Mouse (Mus musculus) forebrain, postnatal 0 days (tissue): ENCODE data around the gene Drg2. TPM values are rescaled to one million over a fixed set of nuclear protein-coding genes. Genes with fewer than 3 reads are reported as not detected.
A peak's percentile ranks its signal among the peaks of the same experiment; 100 is the strongest.

ENCODE experiments used
- ATAC-seq: fragments of 200-750 bp; cut with Nextera tagmentation; 2 replicates; pipeline ENCODE4 v1.8.0; 2017; ENCODE audit warnings: mild to moderate bottlenecking, moderate library complexity
- DNase-seq: peaks from one replicate; pipeline ENCODE4 v3.0.0-alpha.2; 2015
- H3K27ac ChIP-seq: fragments of 300-500 bp; sonication (generic); 2 replicates; pipeline ENCODE4 v1.5.1; 2014; ENCODE audit warnings: low read depth, mild to moderate bottlenecking, antibody characterized with exemption, low read length, moderate library complexity, mixed read lengths
- H3K27me3 ChIP-seq: fragments of 300-500 bp; sonication (generic); 2 replicates; pipeline ENCODE4 v1.6.1; 2014; ENCODE audit warnings: mild to moderate bottlenecking, low read length, mixed read lengths; ENCODE audit not compliant: insufficient read depth
- H3K36me3 ChIP-seq: fragments of 300-500 bp; sonication (generic); 2 replicates; pipeline ENCODE4 v1.6.1; 2014; ENCODE audit warnings: mild to moderate bottlenecking, moderate library complexity; ENCODE audit not compliant: insufficient read depth
- H3K4me1 ChIP-seq: fragments of 300-500 bp; sonication (generic); 2 replicates; pipeline ENCODE4 v1.6.1; 2014; ENCODE audit warnings: antibody characterized with exemption; ENCODE audit not compliant: insufficient read depth
- H3K4me2 ChIP-seq: fragments of 300-500 bp; sonication (generic); 2 replicates; pipeline ENCODE4 v1.6.1; 2014; ENCODE audit warnings: low read depth, mild to moderate bottlenecking, moderate library complexity
- H3K4me3 ChIP-seq: fragments of 300-500 bp; sonication (generic); 2 replicates; pipeline ENCODE4 v1.5.1; 2014; ENCODE audit warnings: low read depth, low read length, mixed read lengths
- H3K9ac ChIP-seq: fragments of 300-500 bp; sonication (generic); 2 replicates; pipeline ENCODE4 v1.6.1; 2014; ENCODE audit warnings: mild to moderate bottlenecking
- H3K9me3 ChIP-seq: fragments of 300-500 bp; sonication (generic); 2 replicates; pipeline ENCODE4 v1.6.1; 2016; ENCODE audit warnings: low read length
- CTCF ChIP-seq: sonication (generic); IDR thresholded peaks from 2 replicates; pipeline ENCODE4 v1.5.1; 2016; ENCODE audit warnings: antibody characterized with exemption, control low read depth, low read depth
- WGBS: fragments of 180-500 bp; shearing (Covaris S2); extraction: QIAGEN DNeasy Blood & Tissue Kit; methylation state at CpG from one replicate; pipeline ENCODE4 v1.1.7; 2014; 5-methylcytosine and 5-hydroxymethylcytosine counted together
- polyA plus RNA-seq: library from polyadenylated mRNA; unstranded; fragments of >200 nt; fragmentation: Nextera tagmentation; extraction: Ambion mirVana; gene quantifications from 2 replicates; pipeline ENCODE4 v1.2.1, GENCODE M21; 2015
- total RNA-seq: library from RNA; depleted of rRNA; stranded (reverse); fragments of >200 nt; gene quantifications from 2 replicates; pipeline ENCODE4 v1.2.3, GENCODE M21; 2014; rRNA removed

The Drg2 gene
- total RNA-seq (78.1 and 82.6 TPM in 2 replicates), polyA plus RNA-seq (79.3 and 83.8 TPM in 2 replicates)

DNA sequence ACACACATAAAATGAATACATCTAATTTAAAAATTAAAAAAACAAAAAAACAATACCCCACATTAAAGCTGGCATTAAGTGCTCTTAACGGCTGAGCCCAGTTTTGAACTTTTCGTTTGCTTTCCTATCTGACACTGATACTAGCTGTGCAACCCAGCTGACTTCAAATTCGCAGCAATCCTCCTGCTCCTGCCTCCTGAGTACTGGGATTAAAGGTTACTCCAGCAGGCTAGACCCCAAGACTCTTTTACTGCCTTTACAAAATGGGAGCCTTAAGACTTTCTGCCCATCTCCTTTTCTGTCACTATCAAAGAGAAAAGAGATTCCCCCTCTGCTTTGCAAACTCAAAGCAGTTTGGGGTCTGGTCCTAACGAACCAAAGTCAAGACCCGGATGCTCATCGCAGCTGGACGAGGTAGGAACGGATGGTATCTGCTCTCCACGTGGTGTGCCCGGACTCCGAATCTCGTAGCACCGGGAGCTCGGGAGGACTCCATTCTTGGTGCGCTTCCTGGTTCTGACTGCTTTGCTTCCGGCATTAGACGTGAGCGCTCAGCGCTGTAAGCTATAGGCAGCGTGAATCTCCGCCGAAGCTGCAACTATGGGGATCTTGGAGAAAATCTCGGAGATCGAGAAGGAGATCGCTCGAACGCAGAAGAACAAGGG, at the start of gene Drg2:
Gene Drg2 (plus strand): TSS at position 512 of the 665 bp plus-strand sequence.
- 5% methylated on average over 27 of the region's 27 CpGs for WGBS
- peak; percentile 97 for DNase-seq

DNA sequence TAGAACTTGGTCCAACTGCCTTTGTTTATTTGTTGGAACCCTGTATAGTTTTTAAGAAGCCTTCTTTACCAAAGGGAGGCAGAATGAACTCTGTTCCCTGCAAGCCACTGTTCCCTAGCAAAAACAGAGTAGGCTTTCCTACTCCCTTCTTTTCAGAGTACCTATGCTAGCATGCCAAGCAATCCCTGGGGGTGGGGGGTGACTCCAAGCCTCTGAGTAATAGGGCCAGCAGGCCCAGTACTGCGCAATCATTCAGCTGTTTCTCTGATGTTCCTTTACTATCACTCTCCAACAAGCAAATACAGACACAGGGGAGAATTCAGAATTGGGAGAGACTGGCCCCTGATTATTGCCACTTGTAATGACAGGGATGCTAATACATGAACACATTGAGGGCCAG, 47.8 kb upstream of the Drg2 start:
- Histone ChIP-seq H3K36me3 (peaks cover 68% of the 10 kb centered on the region), H3K9ac (no peak overlapping the region), H3K27ac (no peak overlapping the region), H3K4me1 (no peaks in the 10 kb centered on the region), H3K4me2 (no peak overlapping the region), H3K9me3 (no peaks in the 10 kb centered on the region), H3K4me3 (no peak overlapping the region), H3K27me3 (no peaks in the 10 kb centered on the region)
- WGBS: 97% methylated on average over 1 of the region's 1 CpGs
- DNase-seq (no peak), ATAC-seq (no peak)
- TF ChIP-seq CTCF: no peak

More for the DNA sequence above, at the start of gene Drg2:
- Histone ChIP-seq H3K4me3 (peak within 1 kb of the TSS; percentile 69), H3K4me1 (peaks cover 9% of the 10 kb centered on the region; the same call in 1 of the 2 replicates), H3K9ac (peak within 1 kb of the TSS; percentile 72), H3K9me3 (no peaks in the 10 kb centered on the region), H3K27me3 (no peaks in the 10 kb centered on the region), H3K4me2 (peak within 1 kb of the TSS; percentile 75), H3K27ac (peak within 1 kb of the TSS; percentile 75), H3K36me3 (peaks cover 29% of the 10 kb centered on the region)
- ATAC-seq: peak; percentile 98
- no peak for TF ChIP-seq CTCF

DNA sequence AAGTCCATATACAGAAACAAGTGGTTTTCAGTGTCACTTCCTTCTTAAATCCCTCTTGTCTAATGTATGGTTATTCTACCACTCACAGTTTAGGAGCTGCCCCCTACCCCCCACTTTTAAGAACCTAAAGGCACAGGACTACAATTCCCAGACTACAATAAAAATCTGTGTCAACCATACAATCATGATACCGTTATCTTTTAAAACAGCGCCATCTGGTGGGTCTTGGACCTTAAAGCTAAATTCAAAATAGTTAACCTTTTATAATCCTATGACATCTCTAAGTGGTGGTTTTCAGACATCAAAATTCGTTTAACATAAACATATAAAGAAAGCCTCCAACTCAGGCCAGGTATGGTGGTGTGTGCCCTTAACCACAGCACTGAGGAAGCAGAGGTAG, 42.2 kb upstream of the Drg2 start:
- H3K27me3 ChIP-seq: no peaks in the 10 kb centered on the region
- DNase-seq (peak; percentile 90), ATAC-seq (no peak)
- no peak overlapping the region for H3K9ac ChIP-seq
- 10% methylated on average over 3 of the region's 3 CpGs for WGBS
- H3K27ac ChIP-seq: no peak overlapping the region
- peaks cover 19% of the 10 kb centered on the region for H3K36me3 ChIP-seq
- TF ChIP-seq CTCF: peak; percentile 76
- H3K9me3 ChIP-seq: no peaks in the 10 kb centered on the region
- H3K4me3 ChIP-seq: no peak overlapping the region
- 0 out of 2 replicates have a peak, but pooled peaks cover 2% of the 10 kb centered on the region for H3K4me1 ChIP-seq
- no peak overlapping the region for H3K4me2 ChIP-seq

DNA sequence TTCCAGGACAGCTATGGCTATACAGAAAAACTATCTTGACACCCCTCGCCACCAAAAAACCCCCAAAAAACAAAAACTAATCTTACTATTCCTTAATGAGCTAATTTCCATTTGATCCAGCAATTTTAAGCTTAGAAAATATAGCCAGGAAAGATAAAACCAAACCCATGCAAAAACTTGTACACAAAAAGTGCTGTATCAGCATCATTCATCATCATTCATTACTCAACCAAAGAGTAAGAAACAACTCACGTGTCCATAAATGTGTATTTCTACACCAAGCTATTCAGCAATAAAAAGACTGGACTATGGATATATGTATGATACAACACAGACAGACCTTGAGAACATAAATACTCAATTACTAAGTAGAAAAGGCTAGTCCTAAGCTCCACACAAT, 41.5 kb upstream of the Drg2 start:
- no peak for DNase-seq
- Histone ChIP-seq H3K9ac (no peak overlapping the region), H3K4me3 (no peak overlapping the region), H3K27me3 (no peaks in the 10 kb centered on the region), H3K27ac (no peak overlapping the region), H3K4me2 (no peak overlapping the region), H3K36me3 (peaks cover 12% of the 10 kb centered on the region), H3K4me1 (0 out of 2 replicates have a peak, but pooled peaks cover 3% of the 10 kb centered on the region), H3K9me3 (no peaks in the 10 kb centered on the region)
- WGBS: 89% methylated on average over 2 of the region's 2 CpGs
- no peak for TF ChIP-seq CTCF
- ATAC-seq: no peak

DNA sequence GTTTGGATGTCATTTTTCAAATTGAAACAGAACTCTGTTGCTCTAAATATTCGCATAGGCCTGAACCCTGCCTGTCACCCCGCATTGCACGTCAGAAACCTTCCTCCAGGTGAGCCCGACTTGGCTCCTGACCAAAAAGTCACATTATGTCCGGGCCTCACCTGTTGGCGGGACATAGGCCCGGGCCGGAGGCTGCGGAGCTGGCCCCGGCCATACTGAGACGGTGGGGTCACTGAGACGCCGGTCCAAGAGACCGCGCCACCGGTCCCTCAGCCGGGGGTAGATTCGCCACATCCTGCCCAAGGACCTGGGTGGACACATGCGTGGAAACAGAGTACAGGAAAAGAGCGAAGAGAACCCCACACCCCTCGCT, 37.8 kb upstream of the Drg2 start:
- H3K9ac ChIP-seq: peak overlapping the region; percentile 85
- H3K4me1 ChIP-seq: peaks cover 16% of the 10 kb centered on the region
- H3K4me2 ChIP-seq: peak overlapping the region; percentile 83
- ATAC-seq (no peak), DNase-seq (no peak)
- WGBS: under 1% methylated on average over 21 of the region's 21 CpGs
- TF ChIP-seq CTCF: no peak
- no peaks in the 10 kb centered on the region for H3K27me3 ChIP-seq
- no peaks in the 10 kb centered on the region for H3K36me3 ChIP-seq
- peak overlapping the region; percentile 83 for H3K4me3 ChIP-seq
- H3K27ac ChIP-seq: peak overlapping the region; percentile 78
- H3K9me3 ChIP-seq: no peaks in the 10 kb centered on the region

DNA sequence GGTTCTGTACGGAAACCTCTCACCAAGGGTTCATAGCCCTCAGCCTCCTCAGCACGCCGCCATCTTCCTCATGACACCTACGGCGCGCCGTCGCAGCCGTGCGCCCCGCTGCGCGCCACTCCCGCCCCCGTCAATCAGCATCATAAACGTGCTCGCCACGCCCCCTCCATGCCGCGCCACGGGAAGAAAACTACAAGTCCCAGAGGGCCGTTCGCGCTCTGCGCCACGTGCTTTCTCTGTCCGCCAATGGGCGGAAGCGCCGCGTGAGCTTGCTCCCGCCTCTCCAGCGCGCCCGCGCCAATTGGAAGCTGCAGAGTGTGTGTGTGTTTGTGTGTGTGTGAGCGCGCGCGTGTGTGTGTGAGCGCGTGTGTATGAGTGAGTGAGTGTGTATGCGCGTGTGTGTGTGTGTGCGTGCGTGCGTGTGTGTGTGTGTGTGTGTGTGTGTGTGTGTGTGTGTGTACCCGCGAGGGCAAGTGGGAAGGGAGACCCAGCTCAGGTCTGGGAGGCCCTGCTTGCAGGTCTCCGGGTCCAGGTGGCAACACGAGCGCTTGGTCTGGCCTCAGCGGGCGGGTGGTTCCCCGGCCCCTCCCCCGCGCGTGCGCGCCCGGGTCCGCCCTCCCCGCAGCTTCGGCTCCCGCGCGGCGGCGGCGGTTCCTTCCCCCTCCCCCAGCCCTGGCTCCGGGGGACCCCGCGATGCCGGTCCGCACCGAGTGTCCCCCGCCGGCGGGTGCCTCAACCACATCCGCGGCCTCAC, 37.3 kb upstream of the Drg2 start, which contains the start of gene Gid4:
Gene Gid4 (plus strand): TSS at position 183 of the 754 bp plus-strand sequence.
- TF ChIP-seq CTCF: no peak
- H3K27ac ChIP-seq: peak within 1 kb of the TSS; percentile 84
- peaks cover 16% of the 10 kb centered on the region for H3K4me1 ChIP-seq
- peak within 1 kb of the TSS; percentile 85 for H3K9ac ChIP-seq
- peak; percentile 100 for DNase-seq
- H3K4me2 ChIP-seq: peak within 1 kb of the TSS; percentile 83
- no peaks in the 10 kb centered on the region for H3K9me3 ChIP-seq
- 4% methylated on average over 77 of the region's 81 CpGs for WGBS
- peak within 1 kb of the TSS; percentile 83 for H3K4me3 ChIP-seq
- peak; percentile 97 for ATAC-seq
- no peaks in the 10 kb centered on the region for H3K27me3 ChIP-seq
- H3K36me3 ChIP-seq: no peaks in the 10 kb centered on the region
